Mouse (Mus musculus) yolk sac, embryonic 10.5 days (tissue): Measurements from ENCODE around the gene Sh3rf3.
A peak's percentile ranks its signal among the peaks of the same experiment; 100 is the strongest.

ENCODE experiments used
- DNase-seq: peaks from one replicate; pipeline ENCODE4 v3.0.0-alpha.2; 2017; ENCODE audit warnings: low spot score

Gene Sh3rf3

DNA sequence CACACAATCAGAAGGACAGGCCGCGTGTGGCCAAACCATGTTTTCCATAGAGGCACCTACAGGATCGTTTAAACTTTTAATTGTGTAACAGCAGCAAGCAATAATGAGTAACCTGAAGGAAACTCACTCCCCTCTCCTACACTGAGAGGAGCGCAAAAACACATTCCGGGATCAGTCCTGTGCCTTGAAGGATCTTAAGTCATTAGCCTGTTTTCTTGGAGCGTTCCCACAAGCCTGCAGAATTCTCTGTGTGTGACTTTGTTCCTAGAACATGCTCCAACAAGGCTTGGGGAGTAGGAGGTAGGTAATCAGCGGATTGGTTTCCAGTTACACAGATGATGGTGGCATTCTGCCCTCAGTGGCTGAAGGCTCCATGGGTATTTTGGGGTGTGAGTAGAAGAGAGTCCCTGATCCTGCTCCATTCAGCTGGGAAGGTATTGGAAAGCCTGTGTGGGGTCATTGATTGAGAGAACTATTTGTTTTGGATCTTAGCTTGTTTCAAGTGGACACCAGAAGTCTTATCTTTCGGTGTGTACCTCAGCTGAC lies 108.6 kb downstream of the Sh3rf3 start:
- DNase-seq, result no peak

DNA sequence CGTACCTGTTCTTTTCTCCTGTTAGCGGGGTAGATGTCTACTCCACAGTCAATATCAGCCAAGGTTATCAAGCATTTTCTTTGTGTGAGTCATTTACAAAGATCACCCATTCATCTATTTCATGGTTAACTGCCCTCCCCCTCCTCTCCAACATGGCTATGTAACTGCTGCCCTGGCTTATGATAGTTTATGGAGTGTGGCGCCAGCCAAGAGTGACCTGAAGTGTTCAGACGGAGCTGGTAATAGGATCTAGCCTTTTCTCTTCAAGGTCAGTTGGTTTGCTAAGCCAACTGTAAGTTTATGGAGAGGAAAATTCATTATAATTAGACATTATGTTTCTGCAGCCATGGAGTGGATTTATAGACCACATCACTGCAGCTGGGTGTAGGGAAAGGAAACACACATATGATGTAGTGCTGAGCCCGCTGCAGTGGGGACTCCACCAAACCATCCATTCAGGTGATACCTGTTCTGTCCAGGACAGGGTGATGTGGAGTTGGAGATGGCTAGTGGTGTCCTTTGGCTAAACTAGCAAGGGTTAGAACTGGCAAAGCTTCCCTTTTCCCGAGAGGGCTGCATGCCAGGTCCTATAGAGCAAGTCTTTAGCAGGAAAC lies 109.2 kb downstream of the Sh3rf3 start:
- no peak for DNase-seq

DNA sequence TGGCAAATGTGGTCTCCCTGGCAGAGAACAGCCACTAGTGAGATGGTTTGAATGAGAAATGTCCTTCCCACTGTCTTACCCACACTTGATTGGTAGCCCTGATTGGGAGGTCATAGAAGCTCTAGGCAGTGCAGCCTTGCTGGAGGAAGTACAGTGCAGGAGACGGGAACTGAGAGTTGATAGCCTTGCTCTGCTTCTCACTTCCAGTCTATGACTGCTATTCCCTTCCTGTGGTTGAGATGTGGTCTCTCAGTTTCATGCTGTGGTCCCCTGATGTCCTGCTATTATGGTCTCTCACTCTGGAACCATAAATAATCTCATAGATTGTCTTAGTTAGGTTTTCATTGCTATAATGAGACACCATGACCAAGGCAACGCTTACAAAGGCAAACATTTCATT lies 109.8 kb downstream of the Sh3rf3 start:
- no peak for DNase-seq

DNA sequence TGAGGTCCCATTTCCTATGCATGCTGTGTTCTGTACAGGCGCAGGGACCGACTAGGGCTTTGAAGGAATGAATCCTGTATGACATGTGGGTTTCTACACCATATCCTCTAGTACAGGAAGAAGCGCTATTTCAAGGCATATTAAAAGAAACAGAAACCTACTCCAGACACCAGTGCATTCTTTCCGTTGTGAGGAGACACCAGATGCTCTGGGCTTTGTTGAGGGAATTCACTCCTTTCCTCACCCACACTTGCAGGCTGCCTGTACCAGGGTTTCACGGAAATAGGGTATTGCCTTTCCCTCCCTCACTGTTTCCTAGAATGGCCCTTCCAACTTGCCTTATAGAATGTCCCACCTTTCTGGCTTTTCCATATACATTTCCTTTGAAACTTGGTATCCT lies 113.4 kb downstream of the Sh3rf3 start:
- DNase-seq, result no peak

DNA sequence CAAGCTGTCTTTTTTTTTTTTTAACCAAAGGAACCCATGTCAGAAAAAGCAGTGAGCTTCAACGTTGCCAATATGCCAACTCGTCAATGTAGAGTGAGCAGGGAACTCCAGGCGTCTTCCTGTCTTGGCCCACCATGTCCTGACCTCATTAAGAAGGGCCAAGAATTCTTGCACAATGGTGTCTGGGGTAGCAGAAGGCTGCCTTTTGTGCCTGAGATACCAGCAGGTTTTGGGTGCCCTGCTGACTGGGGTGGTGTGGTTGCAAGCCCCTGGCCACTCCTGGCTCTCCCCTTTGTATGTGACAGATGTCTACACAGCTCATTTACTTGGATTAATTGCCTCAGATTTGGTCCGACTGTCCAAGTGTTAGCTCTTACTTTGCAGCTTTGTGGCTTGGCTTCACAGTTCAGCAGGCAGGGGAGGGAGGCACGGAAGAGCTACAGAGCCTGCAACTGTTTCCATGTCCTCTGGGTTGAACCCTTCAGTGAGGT lies 115.8 kb downstream of the Sh3rf3 start:
- no peak for DNase-seq

DNA sequence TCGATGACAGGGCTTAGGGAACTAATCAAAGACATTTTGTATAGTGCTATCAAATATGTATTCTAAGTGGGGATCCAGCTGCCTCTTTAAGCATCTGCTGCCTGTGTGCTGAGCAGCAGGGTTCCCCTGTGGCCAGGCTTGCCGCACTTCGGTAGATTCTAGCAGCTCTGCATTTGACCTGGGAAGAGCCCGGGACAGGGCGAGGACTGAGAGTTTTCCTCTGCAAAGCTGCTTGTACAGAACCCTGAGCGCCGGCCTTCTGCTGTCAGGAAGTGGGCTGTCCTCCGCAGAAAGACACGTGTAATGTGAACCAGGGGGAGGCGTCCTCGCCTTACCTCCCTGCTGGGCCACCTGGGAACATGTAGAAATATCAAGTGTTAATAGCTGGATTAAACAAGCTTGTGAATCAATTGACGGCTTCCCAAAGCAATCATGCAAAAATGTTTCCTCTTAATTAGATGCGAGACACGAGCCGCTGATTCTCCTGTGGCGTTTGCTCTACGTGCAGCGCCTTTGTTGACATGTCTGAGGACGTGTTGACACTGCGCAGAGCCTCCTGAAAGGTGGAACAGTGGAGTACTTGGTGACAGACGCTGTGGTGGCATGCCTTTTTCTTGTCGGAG lies 119.1 kb downstream of the Sh3rf3 start:
- DNase-seq, result peak; percentile 22

DNA sequence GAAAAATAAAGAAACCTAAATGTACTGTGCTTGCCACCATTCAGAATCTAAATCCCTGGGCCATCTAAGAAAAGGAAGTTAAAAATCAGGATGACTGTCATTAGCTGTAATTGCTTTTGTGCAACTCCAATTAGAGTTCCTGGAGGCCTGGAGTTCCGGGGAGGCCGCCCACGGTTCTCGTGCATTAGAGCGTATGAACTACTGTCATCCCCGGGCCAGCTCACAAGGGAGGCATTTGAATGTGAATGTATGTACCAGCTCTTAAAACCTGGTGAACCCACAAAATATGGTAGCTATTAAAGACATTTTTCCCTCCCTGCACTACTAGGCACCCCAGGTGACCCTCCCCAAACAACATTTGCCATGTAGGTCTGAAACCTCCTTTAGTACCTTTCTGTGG lies 122.4 kb downstream of the Sh3rf3 start:
- DNase-seq, result no peak

DNA sequence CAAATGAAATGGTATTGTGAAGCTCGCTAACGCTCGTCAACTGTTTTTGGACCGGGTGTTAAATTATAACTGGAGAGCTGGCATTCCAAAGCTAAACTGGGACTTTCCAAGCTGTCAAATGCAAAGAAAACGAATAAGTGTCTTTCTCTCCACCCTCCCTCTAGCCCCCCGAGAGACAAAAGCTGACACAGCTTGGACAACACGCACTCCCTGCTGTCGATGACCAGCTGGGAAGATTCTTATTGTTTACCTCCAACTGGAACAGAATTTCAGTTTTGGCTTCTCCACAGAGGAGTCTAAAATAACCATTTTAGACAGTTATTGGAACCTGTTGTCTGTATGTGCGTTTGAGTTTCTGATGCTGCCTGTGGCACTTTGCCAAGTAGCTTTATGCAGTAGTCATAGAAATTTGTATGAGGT lies 123.3 kb downstream of the Sh3rf3 start:
- DNase-seq, result no peak

GRCm38 (mm10) chr10:58937521-58937920 lies 124.4 kb downstream of the Sh3rf3 start:
- no peak for DNase-seq

GRCm38 (mm10) chr10:58942819-58943218 lies 129.7 kb downstream of the Sh3rf3 start:
- no peak for DNase-seq

DNA sequence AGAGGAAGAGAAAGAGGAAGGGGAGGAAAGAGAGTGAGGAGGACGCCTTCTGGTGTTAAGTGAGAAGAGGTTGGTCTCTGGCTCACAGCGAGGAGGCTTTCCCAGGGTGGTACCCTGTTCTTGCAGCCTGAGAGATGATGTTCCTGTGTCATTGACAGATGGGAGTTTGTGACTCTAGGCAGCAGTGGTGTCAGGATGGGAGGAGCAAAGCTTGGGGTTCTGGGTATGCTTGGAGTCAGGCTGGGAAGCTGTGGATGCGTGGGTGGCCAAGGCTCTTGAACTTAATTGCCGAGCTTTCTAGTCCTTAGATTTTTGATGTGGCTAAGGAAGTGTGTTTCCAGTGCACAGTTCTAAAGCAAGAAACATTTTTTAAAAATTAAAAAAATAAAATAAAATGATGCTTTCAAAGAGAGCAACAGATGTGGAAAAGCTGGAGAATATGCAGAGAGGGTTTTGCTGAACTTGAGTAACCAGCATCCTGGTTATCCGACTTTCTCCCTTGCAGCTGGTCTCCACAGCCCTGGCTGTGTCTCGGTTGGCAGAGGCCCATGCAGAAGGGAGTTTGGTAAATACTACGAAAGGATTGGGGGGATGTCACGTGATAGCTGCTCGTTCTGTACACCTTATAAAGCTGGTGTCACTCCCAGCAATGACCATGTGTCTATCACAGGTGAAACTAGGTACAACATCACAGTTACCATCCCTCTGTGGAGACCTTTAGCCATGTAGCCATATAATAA lies 130.7 kb downstream of the Sh3rf3 start:
- DNase-seq, result no peak

- DNase-seq, result no peak
Observed at GRCm38 (mm10) chr10:58944930-58945329, 131.8 kb downstream of the Sh3rf3 start.

DNA sequence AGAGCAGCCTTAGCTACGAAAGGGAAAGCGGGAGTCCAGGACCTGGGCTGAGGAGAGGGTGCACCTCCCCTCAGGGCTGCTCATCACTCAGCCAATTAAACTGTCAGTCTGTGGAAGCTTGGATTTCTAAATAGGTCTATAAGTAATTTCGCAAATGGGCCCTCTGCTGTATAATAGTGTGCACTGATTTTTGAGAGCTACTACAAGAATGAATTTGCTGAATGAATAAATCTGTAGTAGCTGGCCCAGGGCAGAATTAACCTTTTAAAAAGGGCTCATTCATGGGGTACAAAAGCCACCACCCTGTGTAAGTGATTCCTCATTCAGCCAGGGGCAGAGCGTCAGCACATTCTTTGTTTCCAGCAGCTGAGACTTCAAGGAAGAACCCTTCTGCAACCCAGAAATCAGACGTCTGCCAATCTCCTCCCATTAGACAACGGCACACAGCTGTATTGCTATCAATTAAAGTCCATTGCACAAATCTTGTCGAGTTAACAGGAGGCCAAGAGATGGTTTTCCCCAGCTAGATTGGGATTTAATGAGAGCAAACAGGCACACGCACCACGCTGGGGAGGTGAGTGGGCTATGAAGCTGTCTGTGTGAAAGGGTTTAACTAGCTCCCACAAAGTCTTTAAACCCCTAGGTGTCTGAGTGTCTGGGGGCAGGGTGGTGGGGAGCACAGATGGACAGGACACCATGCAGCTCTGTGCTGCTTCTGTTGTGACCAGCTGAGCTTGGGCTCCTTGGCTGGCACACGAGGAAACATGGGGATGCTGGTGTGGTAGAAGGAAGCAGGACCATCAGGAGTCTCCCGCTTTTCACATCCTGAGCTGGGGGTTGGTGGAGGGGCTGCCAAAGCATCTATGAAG lies 136.8 kb downstream of the Sh3rf3 start:
- no peak for DNase-seq

GRCm38 (mm10) chr10:58960193-58960592 lies 147.0 kb downstream of the Sh3rf3 start:
- DNase-seq, result no peak

DNA sequence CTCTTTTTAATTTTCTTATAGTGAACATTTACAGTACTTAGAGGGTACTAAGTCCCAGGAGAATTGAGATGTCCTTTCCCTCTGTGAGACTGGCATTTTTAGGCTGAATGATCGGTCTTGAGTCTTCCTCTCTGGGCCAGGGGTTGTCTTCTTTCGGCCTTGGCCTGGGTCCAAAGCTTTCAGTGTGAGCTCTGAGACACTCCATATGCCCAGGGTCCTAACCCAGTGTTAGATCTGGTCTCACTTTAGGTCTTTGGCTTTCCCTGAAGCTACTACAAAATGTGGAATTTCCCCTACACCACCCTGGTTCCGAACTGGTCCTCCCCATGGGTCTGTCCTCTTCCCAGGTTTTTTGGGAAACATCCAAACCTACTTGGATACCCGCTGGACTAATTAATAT lies 155.1 kb downstream of the Sh3rf3 start:
- no peak for DNase-seq

DNA sequence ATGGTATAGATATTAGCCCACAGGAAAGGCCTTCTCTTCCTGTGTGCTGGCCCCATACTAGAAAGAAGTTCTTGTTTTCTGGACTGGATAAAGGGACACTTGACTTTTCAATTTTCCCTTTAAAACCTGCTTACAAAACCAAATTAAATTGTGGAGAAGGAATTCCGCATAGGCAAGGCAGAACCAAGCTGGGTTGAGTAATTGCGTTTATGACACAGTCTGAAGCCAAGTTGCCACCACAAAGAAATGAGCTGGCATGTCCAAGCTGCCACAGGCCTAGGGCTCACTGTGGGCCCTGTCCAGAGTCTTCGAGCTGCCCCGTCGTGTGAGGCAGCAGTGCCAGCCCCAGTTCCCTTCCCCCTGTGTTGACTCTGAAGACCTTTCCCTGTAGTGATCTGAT lies 156.2 kb downstream of the Sh3rf3 start:
- DNase-seq, result no peak

GRCm38 (mm10) chr10:58972115-58972514 lies 159.0 kb downstream of the Sh3rf3 start:
- DNase-seq, result no peak

GRCm38 (mm10) chr10:58974138-58974537 lies 161.0 kb downstream of the Sh3rf3 start:
- no peak for DNase-seq

DNA sequence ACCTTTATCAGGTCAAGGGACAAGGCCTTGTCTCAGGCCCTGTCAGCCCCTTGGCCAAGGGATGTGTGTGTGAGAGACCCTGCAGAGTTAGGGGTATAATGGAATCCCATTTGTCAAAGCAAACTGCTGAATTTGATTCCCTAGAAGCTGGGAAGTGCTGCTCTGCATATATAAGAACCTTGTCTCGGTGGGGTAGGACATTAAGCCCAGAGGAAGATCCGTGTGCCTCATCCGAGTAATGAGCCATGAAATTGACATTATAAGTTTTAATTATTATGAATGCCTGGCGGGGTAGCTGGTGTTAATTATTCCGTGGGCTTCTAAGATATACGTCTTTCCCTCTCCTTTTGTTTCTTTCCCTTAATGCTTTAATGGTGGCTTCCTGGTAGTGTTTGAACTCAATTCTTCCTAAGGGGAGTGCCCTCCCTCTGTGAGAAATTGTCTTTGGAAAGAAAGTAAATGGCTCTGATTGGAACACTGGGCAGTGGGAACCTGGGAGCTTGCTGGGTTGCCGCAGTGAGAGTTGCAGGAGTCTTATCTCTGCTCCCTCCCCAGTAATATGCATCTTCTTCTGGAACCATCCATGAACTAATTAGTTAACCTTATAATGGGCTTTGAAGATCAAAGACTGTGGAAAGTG lies 166.3 kb downstream of the Sh3rf3 start:
- DNase-seq, result no peak

DNA sequence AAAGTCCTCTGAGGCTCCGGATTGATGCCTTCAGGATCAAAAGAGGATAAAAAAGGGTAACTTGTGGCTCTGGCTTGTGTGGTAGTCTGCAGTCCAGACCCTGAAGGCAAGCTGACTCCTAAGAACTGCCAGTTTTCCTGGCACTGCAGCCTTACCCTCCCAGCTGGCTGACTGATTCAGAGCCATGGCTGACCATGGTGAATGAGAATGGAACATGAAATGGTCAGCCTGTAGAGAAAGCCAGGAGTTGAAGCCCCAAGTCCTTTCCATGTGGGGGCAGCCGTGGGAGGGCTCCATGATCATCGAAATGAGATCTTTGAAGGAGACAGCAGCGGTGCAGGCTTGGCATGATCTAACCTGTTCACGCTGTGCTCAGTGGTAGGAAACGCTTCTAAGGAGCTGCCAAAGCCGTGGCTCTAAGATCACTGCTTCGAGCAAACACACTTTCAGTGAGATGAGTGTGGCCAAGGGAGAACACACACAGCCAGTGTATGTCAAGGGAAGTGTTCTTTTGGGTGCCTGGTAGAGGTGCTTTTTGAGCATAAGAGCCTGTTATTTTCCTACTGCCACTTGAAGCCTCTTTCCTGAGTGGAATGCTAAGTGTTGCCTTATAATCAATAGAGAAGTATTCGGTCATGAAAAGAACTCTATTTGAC lies 168.6 kb downstream of the Sh3rf3 start:
- no peak for DNase-seq

DNA sequence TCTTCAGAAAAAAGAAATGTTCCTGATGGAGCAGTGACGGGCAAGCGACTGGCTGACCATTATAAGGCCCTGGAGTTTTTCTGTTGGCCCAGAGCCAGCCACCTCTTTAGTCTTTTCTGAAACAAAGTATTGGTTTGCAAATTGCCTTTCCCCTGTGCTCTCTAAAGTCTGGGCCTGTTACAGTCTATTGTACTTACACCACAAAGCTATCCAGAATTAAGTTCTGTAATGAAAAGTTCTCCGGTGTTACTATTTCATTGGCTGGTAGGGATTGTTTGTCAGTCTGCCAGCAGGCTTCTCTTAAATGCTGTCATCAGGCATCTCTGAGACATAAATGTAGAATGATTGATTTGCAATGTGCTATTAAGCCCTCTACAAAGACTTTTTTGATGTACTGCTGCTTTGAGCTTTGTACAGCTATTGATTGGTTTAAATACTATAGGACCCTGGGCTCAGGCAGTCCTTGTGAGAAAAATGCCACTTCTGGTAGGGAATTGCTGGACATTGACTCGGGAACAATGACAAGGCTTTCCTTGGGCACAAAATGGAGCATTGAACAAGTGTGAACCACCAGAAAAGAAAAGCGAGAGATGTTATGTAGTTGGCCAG lies 169.5 kb downstream of the Sh3rf3 start:
- DNase-seq, result no peak
